Mouse (Mus musculus): ENCODE data around the gene Lrrc75b. TPM values are rescaled to one million over a fixed set of nuclear protein-coding genes. Genes with fewer than 3 reads are reported as not detected.

The Lrrc75b gene
- 1 to 10 TPM in 1 of 2 experiments, under 1 TPM in 1; 0.67 to 1.6 TPM for total RNA-seq (2021)

- DNase-seq (ENCODE audit: low spot score), result peak; percentile 37
- intact Hi-C loops (cut with DNase I), result no loop called here
Observed at GRCm38 (mm10) chr10:75559676-75560548, at the start of gene Lrrc75b. Lrrc75b (minus strand) TSS chr10:75560330.

GRCm38 (mm10) chr10:75608975-75609374 lies 48.8 kb upstream of the Lrrc75b start:
- intact Hi-C loops (cut with DNase I), result no loop called here
- DNase-seq (ENCODE audit: low spot score), result no peak

GRCm38 (mm10) chr10:75607253-75607652 lies 47.1 kb upstream of the Lrrc75b start:
- intact Hi-C loops (cut with DNase I), result no loop called here

GRCm38 (mm10) chr10:75605162-75605846 lies 45.2 kb upstream of the Lrrc75b start:
- no peak for DNase-seq (ENCODE audit: low spot score)
- intact Hi-C loops (cut with DNase I), result no loop called here

More at GRCm38 (mm10) chr10:75607253-75607652, 47.1 kb upstream of the Lrrc75b start:
- no peak for DNase-seq (ENCODE audit: low spot score)

- DNase-seq (ENCODE audit: low spot score), result no peak
- intact Hi-C loops (cut with DNase I), result no loop called here
Observed at GRCm38 (mm10) chr10:75600189-75600730, 40.1 kb upstream of the Lrrc75b start.

GRCm38 (mm10) chr10:75595981-75596380 lies 35.9 kb upstream of the Lrrc75b start:
- DNase-seq (ENCODE audit: low spot score), result peak; percentile 74
- intact Hi-C loops (cut with DNase I), result no loop called here

GRCm38 (mm10) chr10:75592585-75592984 lies 32.5 kb upstream of the Lrrc75b start:
- DNase-seq (ENCODE audit: low spot score), result no peak
- intact Hi-C loops (cut with DNase I), result no loop called here

- DNase-seq (ENCODE audit: low spot score), result peak; percentile 44
Observed at GRCm38 (mm10) chr10:75591211-75591894, 31.2 kb upstream of the Lrrc75b start.

GRCm38 (mm10) chr10:75589651-75590050 lies 29.5 kb upstream of the Lrrc75b start:
- intact Hi-C loops (cut with DNase I), result loop anchor here (5.0 kb wide), 1 partner anchor 263 kb away; no protein-coding TSS in a partner anchor
- DNase-seq (ENCODE audit: low spot score), result peak; percentile 21

More at GRCm38 (mm10) chr10:75591211-75591894, 31.2 kb upstream of the Lrrc75b start:
- intact Hi-C loops (cut with DNase I), result no loop called here

- intact Hi-C loops (cut with DNase I), result loop anchor here (5.0 kb wide), 1 partner anchor 263 kb away; no protein-coding TSS in a partner anchor
- DNase-seq (ENCODE audit: low spot score), result peak; percentile 49
Observed at GRCm38 (mm10) chr10:75589129-75589528, 29.0 kb upstream of the Lrrc75b start, which contains the start of gene Ggt5. Ggt5 (plus strand) TSS chr10:75589340.

- intact Hi-C loops (cut with DNase I), result loop anchor here (5.0 kb wide), 1 partner anchor 264 kb away; no protein-coding TSS in a partner anchor
- peak; percentile 29 for DNase-seq (ENCODE audit: low spot score)
Observed at GRCm38 (mm10) chr10:75588336-75588735, 28.2 kb upstream of the Lrrc75b start.

GRCm38 (mm10) chr10:75587781-75588180 lies 27.7 kb upstream of the Lrrc75b start:
- intact Hi-C loops (cut with DNase I), result loop anchor here (2.0 to 5.0 kb wide), 2 partner anchors 117 to 265 kb away; no protein-coding TSS in a partner anchor
- DNase-seq (ENCODE audit: low spot score), result peak; percentile 42

GRCm38 (mm10) chr10:75586553-75586879 lies 26.4 kb upstream of the Lrrc75b start:
- no peak for DNase-seq (ENCODE audit: low spot score)
- intact Hi-C loops (cut with DNase I), result loop anchor here (1.0 to 5.0 kb wide), 3 partner anchors 49 to 266 kb away; no protein-coding TSS in a partner anchor

GRCm38 (mm10) chr10:75585876-75586552 lies 25.9 kb upstream of the Lrrc75b start:
- intact Hi-C loops (cut with DNase I), result loop anchor here (1.0 to 5.0 kb wide), 3 partner anchors 49 to 266 kb away; no protein-coding TSS in a partner anchor
- peak; percentile 72 for DNase-seq (ENCODE audit: low spot score)

GRCm38 (mm10) chr10:75579129-75579528 lies 19.0 kb upstream of the Lrrc75b start:
- intact Hi-C loops (cut with DNase I), result no loop called here

GRCm38 (mm10) chr10:75573965-75574364 lies 13.8 kb upstream of the Lrrc75b start:
- DNase-seq (ENCODE audit: low spot score), result no peak
- intact Hi-C loops (cut with DNase I), result no loop called here

More at GRCm38 (mm10) chr10:75579129-75579528, 19.0 kb upstream of the Lrrc75b start:
- DNase-seq (ENCODE audit: low spot score), result no peak

GRCm38 (mm10) chr10:75573181-75573580 lies 13.1 kb upstream of the Lrrc75b start:
- intact Hi-C loops (cut with DNase I), result no loop called here
- DNase-seq (ENCODE audit: low spot score), result no peak

GRCm38 (mm10) chr10:75571937-75572336 lies 11.8 kb upstream of the Lrrc75b start:
- intact Hi-C loops (cut with DNase I), result no loop called here
- DNase-seq (ENCODE audit: low spot score), result no peak
